Mouse (Mus musculus) limb, embryonic 13.5 days (tissue): ENCODE data around the gene Foxn4. TPM values are rescaled to one million over a fixed set of nuclear protein-coding genes. Genes with fewer than 3 reads are reported as not detected.

ENCODE experiments used
- ATAC-seq: fragments of 200-750 bp; cut with Nextera tagmentation; 2 replicates; pipeline ENCODE4 v1.8.0; 2017; ENCODE audit warnings: low read depth, moderate number of reproducible peaks, moderate TSS enrichment; ENCODE audit not compliant: low FRiP score
- H3K27ac ChIP-seq: fragments of 300-500 bp; sonication (generic); 2 replicates; pipeline ENCODE4 v1.5.1; 2015; ENCODE audit warnings: inconsistent platforms, mild to moderate bottlenecking, moderate library complexity
- H3K27me3 ChIP-seq: fragments of 300-500 bp; sonication (generic); 2 replicates; pipeline ENCODE4 v1.6.1; 2015; ENCODE audit warnings: mild to moderate bottlenecking, inconsistent platforms
- H3K36me3 ChIP-seq: fragments of 300-500 bp; sonication (generic); 2 replicates; pipeline ENCODE4 v1.6.1; 2015; ENCODE audit warnings: inconsistent platforms, mild to moderate bottlenecking, moderate library complexity
- H3K4me1 ChIP-seq: fragments of 300-500 bp; sonication (generic); 2 replicates; pipeline ENCODE4 v1.6.1; 2015; ENCODE audit warnings: inconsistent platforms
- H3K4me2 ChIP-seq: fragments of 300-500 bp; sonication (generic); replicated peaks from 2 replicates; pipeline ENCODE4 v1.6.1; 2015; ENCODE audit warnings: inconsistent platforms, mild to moderate bottlenecking, moderate library complexity
- H3K4me3 ChIP-seq: fragments of 300-500 bp; sonication (generic); 2 replicates; pipeline ENCODE4 v1.5.1; 2015; ENCODE audit warnings: moderate library complexity, mild to moderate bottlenecking, inconsistent platforms
- H3K9ac ChIP-seq: fragments of 300-500 bp; sonication (generic); 2 replicates; pipeline ENCODE4 v1.6.1; 2015; ENCODE audit warnings: mild to moderate bottlenecking, inconsistent platforms
- H3K9me3 ChIP-seq: fragments of 300-500 bp; sonication (generic); 2 replicates; pipeline ENCODE4 v1.6.1; 2016; ENCODE audit warnings: inconsistent platforms
- WGBS: fragments of 180-500 bp; shearing (Covaris S2); methylation state at CpG from one replicate; pipeline ENCODE4 v1.1.7; 2015; 5-methylcytosine and 5-hydroxymethylcytosine counted together
- polyA plus RNA-seq: library from polyadenylated mRNA; unstranded; fragments of >200 nt; fragmentation: Nextera tagmentation; extraction: Ambion mirVana; gene quantifications from 2 replicates; pipeline ENCODE4 v1.2.1, GENCODE M21; 2015

The Foxn4 gene
- polyA plus RNA-seq, 1 experiment from 2014 or later: not detected

- no peak overlapping the region for H3K27ac ChIP-seq
- H3K4me3 ChIP-seq: no peak overlapping the region
- no peak overlapping the region for H3K4me2 ChIP-seq
- ATAC-seq: no peak
- H3K27me3 ChIP-seq: peaks cover 88% of the 10 kb centered on the region
- H3K9me3 ChIP-seq: no peaks in the 10 kb centered on the region
- H3K9ac ChIP-seq: no peak overlapping the region
- peaks cover 19% of the 10 kb centered on the region for H3K4me1 ChIP-seq
- 18% methylated on average over 8 of the region's 8 CpGs for WGBS
- H3K36me3 ChIP-seq: no peaks in the 10 kb centered on the region
Measured at GRCm38 (mm10) chr5:114275339-114275738, 1.7 kb upstream of the Foxn4 start.

DNA sequence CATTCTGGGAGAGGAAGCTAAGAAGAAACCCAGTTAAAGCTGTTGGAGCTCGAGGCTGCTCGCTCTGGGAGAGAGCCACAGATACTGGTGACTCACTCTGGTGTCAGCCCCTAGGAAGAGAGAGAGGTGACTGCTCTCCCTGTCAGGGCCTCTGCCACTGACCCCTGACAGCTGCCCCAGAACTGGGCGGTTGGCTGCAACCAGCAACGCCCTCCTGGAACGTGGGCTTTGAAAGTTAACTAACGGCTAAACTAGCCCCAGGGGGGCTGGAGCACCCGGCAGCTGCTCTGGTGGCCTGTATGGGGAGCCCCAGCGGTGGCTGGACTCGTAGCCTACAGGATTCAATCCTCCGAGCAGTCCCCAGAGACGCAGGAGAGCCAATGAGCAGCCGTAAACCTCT is 3.6 kb downstream of the Foxn4 start:
- no peaks in the 10 kb centered on the region for H3K36me3 ChIP-seq
- peaks cover 66% of the 10 kb centered on the region for H3K27me3 ChIP-seq
- H3K27ac ChIP-seq: no peak overlapping the region
- H3K9me3 ChIP-seq: no peaks in the 10 kb centered on the region
- WGBS: 11% methylated on average over 12 of the region's 12 CpGs
- no peak overlapping the region for H3K4me3 ChIP-seq
- no peak for ATAC-seq
- H3K4me1 ChIP-seq: peaks cover 24% of the 10 kb centered on the region
- no peak overlapping the region for H3K9ac ChIP-seq
- H3K4me2 ChIP-seq: no peak overlapping the region

DNA sequence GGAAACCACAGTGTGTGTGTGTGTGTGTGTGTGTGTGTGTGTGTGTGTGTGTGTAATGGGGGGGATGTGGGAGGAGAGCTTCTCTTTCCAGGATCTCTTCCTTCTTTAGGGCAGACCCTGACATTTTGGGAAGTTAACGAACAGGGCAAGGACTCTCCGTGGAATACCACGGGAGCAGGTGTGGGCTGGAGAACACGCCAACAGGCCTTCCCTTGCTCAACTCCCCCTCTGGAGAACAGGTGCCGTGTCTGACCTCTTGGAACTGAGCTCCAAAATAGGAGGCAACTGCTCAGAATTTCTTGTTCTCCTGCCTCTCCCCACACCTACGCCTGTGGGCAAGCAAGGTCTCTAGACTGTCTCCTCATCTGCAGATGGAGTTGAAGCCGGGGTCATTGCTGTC is 4.1 kb downstream of the Foxn4 start:
- H3K9me3 ChIP-seq: no peaks in the 10 kb centered on the region
- peaks cover 62% of the 10 kb centered on the region for H3K27me3 ChIP-seq

GRCm38 (mm10) chr5:114268646-114269045 is 5.0 kb downstream of the Foxn4 start:
- Histone ChIP-seq H3K9me3 (no peaks in the 10 kb centered on the region), H3K36me3 (no peaks in the 10 kb centered on the region), H3K9ac (no peak overlapping the region), H3K4me2 (no peak overlapping the region), H3K4me3 (no peak overlapping the region), H3K27me3 (peaks cover 57% of the 10 kb centered on the region), H3K4me1 (peaks cover 14% of the 10 kb centered on the region), H3K27ac (no peak overlapping the region)
- no peak for ATAC-seq
- 46% methylated on average over 7 of the region's 7 CpGs for WGBS

More for the DNA sequence above, 4.1 kb downstream of the Foxn4 start:
- H3K4me1 ChIP-seq: peaks cover 22% of the 10 kb centered on the region
- H3K9ac ChIP-seq: no peak overlapping the region
- no peak overlapping the region for H3K4me2 ChIP-seq
- H3K4me3 ChIP-seq: no peak overlapping the region
- no peaks in the 10 kb centered on the region for H3K36me3 ChIP-seq
- no peak for ATAC-seq
- WGBS: 62% methylated on average over 7 of the region's 7 CpGs
- H3K27ac ChIP-seq: no peak overlapping the region

DNA sequence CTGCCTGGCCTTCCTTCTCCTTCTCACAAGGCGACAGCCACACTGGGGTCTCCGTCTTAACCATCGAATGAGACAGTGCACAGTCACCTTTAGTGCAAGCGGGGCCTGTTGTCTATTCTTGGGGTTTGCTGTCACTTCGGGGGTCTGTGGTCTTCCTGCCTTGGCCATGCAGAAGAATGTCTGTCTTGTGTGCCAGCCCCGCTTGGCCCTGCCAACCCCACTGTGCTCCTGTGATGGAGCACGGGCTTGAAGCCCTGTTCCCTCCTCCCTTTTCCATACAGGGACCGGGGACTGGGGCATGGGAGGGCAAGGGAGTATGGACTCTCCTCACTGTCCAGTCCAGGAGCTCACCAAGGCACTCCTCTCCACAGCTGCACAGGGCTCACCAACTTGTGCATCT is 8.8 kb downstream of the Foxn4 start:
- Histone ChIP-seq H3K4me1 (no peaks in the 10 kb centered on the region; the same call in 1 of the 2 replicates), H3K27ac (no peak overlapping the region), H3K4me2 (no peak overlapping the region), H3K27me3 (peaks cover 18% of the 10 kb centered on the region), H3K36me3 (no peaks in the 10 kb centered on the region), H3K4me3 (no peak overlapping the region), H3K9ac (no peak overlapping the region), H3K9me3 (no peaks in the 10 kb centered on the region)
- WGBS: 84% methylated on average over 8 of the region's 8 CpGs
- ATAC-seq: no peak

DNA sequence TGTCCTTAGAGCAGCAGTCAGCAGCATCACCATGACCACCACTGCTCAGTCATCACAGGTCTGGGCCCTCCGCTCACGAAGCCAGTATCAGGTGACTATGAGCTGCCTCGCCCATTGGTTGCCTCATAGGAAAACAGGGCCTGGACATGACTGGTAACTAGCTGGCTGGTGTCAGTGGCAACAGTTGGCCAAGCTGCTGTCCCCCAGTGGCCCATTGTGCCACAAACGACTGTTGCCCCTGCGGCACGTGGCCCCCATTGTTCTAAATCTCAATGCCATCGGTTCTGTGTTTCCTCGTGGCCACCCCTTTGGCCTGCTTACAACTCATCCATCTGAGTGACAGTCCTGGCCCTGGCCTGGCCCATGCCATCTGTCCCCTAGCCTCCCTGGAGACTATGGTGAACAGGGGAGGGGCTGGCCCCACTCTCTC is 9.6 kb downstream of the Foxn4 start:
- 79% methylated on average over 8 of the region's 8 CpGs for WGBS

GRCm38 (mm10) chr5:114261494-114261893 is 12.1 kb downstream of the Foxn4 start:
- peaks cover 4% of the 10 kb centered on the region; the same call in 1 of the 2 replicates for H3K27me3 ChIP-seq
- H3K9ac ChIP-seq: no peak overlapping the region
- no peak overlapping the region for H3K27ac ChIP-seq
- no peaks in the 10 kb centered on the region for H3K36me3 ChIP-seq
- ATAC-seq: no peak
- H3K4me3 ChIP-seq: no peak overlapping the region
- no peaks in the 10 kb centered on the region for H3K9me3 ChIP-seq
- H3K4me1 ChIP-seq: no peaks in the 10 kb centered on the region
- no peak overlapping the region for H3K4me2 ChIP-seq

More for the DNA sequence above, 9.6 kb downstream of the Foxn4 start:
- Histone ChIP-seq H3K27ac (no peak overlapping the region), H3K36me3 (no peaks in the 10 kb centered on the region), H3K4me1 (no peaks in the 10 kb centered on the region), H3K4me2 (no peak overlapping the region), H3K27me3 (peaks cover 11% of the 10 kb centered on the region), H3K4me3 (no peak overlapping the region), H3K9ac (no peak overlapping the region), H3K9me3 (no peaks in the 10 kb centered on the region)
- ATAC-seq: no peak

DNA sequence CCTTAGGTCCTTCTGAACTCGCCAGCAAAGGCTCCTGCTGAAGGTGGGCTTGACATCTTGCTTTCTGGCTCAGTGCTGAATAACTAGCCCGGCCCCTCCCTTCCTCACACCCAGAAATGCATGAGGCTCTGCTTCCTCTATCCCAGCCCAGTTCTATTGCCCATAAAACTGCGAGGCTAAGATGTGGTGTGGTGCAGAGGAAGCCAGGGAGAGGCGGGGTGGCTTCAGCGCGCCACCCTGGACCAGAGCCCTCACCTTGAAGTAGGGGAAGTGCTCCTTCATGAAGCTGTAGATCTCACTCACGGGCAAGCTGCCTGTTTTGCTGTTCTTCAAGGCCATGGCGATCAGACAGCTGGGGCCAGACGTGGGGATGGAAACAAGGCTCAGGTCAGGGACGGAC is 14.1 kb downstream of the Foxn4 start:
- Histone ChIP-seq H3K9ac (no peak overlapping the region), H3K9me3 (no peaks in the 10 kb centered on the region), H3K4me2 (no peak overlapping the region), H3K36me3 (no peaks in the 10 kb centered on the region), H3K27ac (no peak overlapping the region), H3K4me3 (no peak overlapping the region), H3K4me1 (no peaks in the 10 kb centered on the region), H3K27me3 (peaks cover 4% of the 10 kb centered on the region; the same call in 1 of the 2 replicates)
- no peak for ATAC-seq
- 67% methylated on average over 10 of the region's 10 CpGs for WGBS

- Histone ChIP-seq H3K4me3 (0 out of 2 replicates have a peak overlapping the region, but pooled peaks have one; percentile 5), H3K4me2 (peak overlapping the region; percentile 53), H3K9ac (0 out of 2 replicates have a peak overlapping the region, but pooled peaks have one; percentile 19), H3K27me3 (no peaks in the 10 kb centered on the region), H3K9me3 (no peaks in the 10 kb centered on the region), H3K4me1 (peaks cover 7% of the 10 kb centered on the region), H3K27ac (no peak overlapping the region), H3K36me3 (no peaks in the 10 kb centered on the region)
- peak; percentile 77 for ATAC-seq
- WGBS: 12% methylated on average over 14 of the region's 14 CpGs
Measured at GRCm38 (mm10) chr5:114248174-114248589, 25.4 kb downstream of the Foxn4 start.

- ATAC-seq: no peak
- WGBS: 77% methylated on average over 7 of the region's 7 CpGs
- no peak overlapping the region for H3K4me3 ChIP-seq
Measured at GRCm38 (mm10) chr5:114246465-114246864, 27.1 kb downstream of the Foxn4 start.

GRCm38 (mm10) chr5:114239737-114240136 is 33.9 kb downstream of the Foxn4 start:
- H3K36me3 ChIP-seq: no peaks in the 10 kb centered on the region
- no peak overlapping the region for H3K27ac ChIP-seq
- no peak for ATAC-seq
- H3K4me2 ChIP-seq: no peak overlapping the region
- no peak overlapping the region for H3K9ac ChIP-seq
- H3K27me3 ChIP-seq: 0 out of 2 replicates have a peak, but pooled peaks cover 3% of the 10 kb centered on the region
- no peak overlapping the region for H3K4me3 ChIP-seq
- 42% methylated on average over 14 of the region's 14 CpGs for WGBS
- H3K4me1 ChIP-seq: no peaks in the 10 kb centered on the region
- no peaks in the 10 kb centered on the region for H3K9me3 ChIP-seq

More at GRCm38 (mm10) chr5:114246465-114246864, 27.1 kb downstream of the Foxn4 start:
- no peak overlapping the region for H3K4me2 ChIP-seq
- H3K9ac ChIP-seq: no peak overlapping the region
- H3K9me3 ChIP-seq: no peaks in the 10 kb centered on the region
- no peaks in the 10 kb centered on the region for H3K27me3 ChIP-seq
- no peak overlapping the region for H3K27ac ChIP-seq
- H3K4me1 ChIP-seq: peaks cover 7% of the 10 kb centered on the region
- H3K36me3 ChIP-seq: no peaks in the 10 kb centered on the region

GRCm38 (mm10) chr5:114238924-114239323 is 34.7 kb downstream of the Foxn4 start:
- H3K4me3 ChIP-seq: no peak overlapping the region
- H3K9ac ChIP-seq: no peak overlapping the region
- H3K9me3 ChIP-seq: no peaks in the 10 kb centered on the region
- WGBS: 27% methylated on average over 7 of the region's 7 CpGs
- ATAC-seq: no peak
- no peak overlapping the region for H3K4me2 ChIP-seq
- no peaks in the 10 kb centered on the region for H3K36me3 ChIP-seq
- H3K27ac ChIP-seq: no peak overlapping the region
- H3K27me3 ChIP-seq: 0 out of 2 replicates have a peak, but pooled peaks cover 3% of the 10 kb centered on the region
- H3K4me1 ChIP-seq: no peaks in the 10 kb centered on the region

DNA sequence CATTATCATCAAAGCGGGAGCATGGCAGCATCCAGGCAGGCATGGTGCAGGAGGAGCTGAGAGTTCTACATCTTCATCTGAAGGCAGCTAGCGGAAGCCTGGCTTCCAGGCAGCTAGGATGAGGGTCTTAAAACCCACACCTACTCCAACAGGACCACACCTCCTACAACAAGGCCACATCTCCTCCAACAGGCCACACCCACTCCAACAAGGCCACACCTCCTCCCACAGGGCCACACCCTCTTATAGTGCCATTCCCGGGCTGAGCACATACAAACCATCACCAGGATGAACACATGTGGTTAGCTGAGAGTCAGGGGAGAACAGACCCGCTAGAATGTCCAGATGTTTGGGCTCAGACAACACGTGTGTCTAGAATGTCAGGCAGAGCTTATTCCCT is 44.7 kb downstream of the Foxn4 start:
- Histone ChIP-seq H3K4me1 (no peaks in the 10 kb centered on the region), H3K9ac (no peak overlapping the region), H3K4me2 (no peak overlapping the region), H3K27me3 (no peaks in the 10 kb centered on the region), H3K36me3 (peaks cover 18% of the 10 kb centered on the region), H3K4me3 (no peak overlapping the region), H3K9me3 (peaks cover 12% of the 10 kb centered on the region), H3K27ac (no peak overlapping the region)
- 72% methylated on average over 5 of the region's 5 CpGs for WGBS
- no peak for ATAC-seq
